ENCODE assay signal across 30 mouse cellular contexts in the genomic region with DNA sequence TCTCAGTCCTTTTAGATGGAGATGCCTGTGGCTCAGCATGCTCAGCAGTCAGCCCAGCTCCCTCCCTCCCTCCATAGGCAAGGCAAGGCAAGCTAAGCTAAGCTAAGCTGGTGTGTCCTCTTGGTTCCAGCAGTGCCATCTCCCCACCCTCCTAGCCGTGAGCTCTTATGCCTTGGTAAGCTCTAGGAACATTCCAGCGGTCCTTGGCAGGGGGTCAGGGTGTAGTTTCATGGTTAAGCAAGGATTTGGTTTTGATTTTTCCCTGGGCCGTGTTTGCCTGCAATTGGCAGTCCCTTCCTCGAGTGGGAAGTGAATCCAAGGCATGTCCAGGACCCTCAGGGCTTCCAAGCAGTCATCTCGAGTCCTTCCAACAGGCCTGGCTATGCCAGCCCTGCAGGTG. TPM values are rescaled to one million over a fixed set of nuclear protein-coding genes. Genes with fewer than 3 reads are reported as not detected.
DNase-seq lines count a peak whose midpoint lies in the region; ATAC-seq and TF ChIP-seq lines count a peak whose summit lies in the region.
"Had no signal": no experiment of that assay in that cellular context is flagged by ENCODE, and none has a peak within 500 bp of the region (broad histone marks: within the 10 kb centered on the region; RNA-seq: fewer than 3 reads in every experiment).

No protein-coding gene starts in this region.

- peaks cover 26% of the 10 kb centered on the region for H3K4me1 ChIP-seq in embryonic facial prominence, embryonic 15.5 days
- peaks cover 21% of the 10 kb centered on the region for H3K4me1 ChIP-seq in limb, embryonic 10.5 days
- peaks cover 15% of the 10 kb centered on the region for H3K4me1 ChIP-seq in limb, embryonic 15.5 days
- peaks cover 1% of the 10 kb centered on the region; the same call in 1 of the 2 replicates for H3K4me1 ChIP-seq in forebrain, embryonic 16.5 days (replicated peaks; ENCODE audit: control insufficient read depth, insufficient read depth, low read length)
- H3K4me1 ChIP-seq: heart, embryonic 12.5 days; heart, embryonic 15.5 days; hindbrain, embryonic 13.5 days; intestine, embryonic 15.5 days had no signal

- H3K27me3 ChIP-seq in embryonic facial prominence, embryonic 15.5 days = no peaks in the 10 kb centered on the region
- no peaks in the 10 kb centered on the region for H3K27me3 ChIP-seq in limb, embryonic 10.5 days (ENCODE audit: low read depth, poor library complexity, severe bottlenecking)
- H3K27me3 ChIP-seq in limb, embryonic 15.5 days = no peaks in the 10 kb centered on the region
- H3K27me3 ChIP-seq in forebrain, embryonic 16.5 days (replicated peaks; ENCODE audit: control insufficient read depth, insufficient read depth, low read length) = no peaks in the 10 kb centered on the region
- H3K27me3 ChIP-seq: CH12.LX; heart, embryonic 12.5 days; heart, embryonic 15.5 days; hindbrain, embryonic 13.5 days; intestine, embryonic 15.5 days had no signal

- no peak overlapping the region for H3K4me2 ChIP-seq in embryonic facial prominence, embryonic 15.5 days (replicated peaks)
- no peak overlapping the region for H3K4me2 ChIP-seq in limb, embryonic 15.5 days
- no peak overlapping the region for H3K4me2 ChIP-seq in forebrain, embryonic 16.5 days (ENCODE audit: low read length)
- H3K4me2 ChIP-seq: heart, embryonic 12.5 days; heart, embryonic 15.5 days; hindbrain, embryonic 13.5 days; intestine, embryonic 15.5 days had no signal

- intact Hi-C loops in gastrocnemius, adult 2 months (cut with DNase I) = no loop called here

- TF ChIP-seq CTCF in gastrocnemius, adult 2 months (IDR thresholded peaks at IDR 0.05) = no peak

- H3K9ac ChIP-seq in embryonic facial prominence, embryonic 15.5 days = no peak overlapping the region
- no peak overlapping the region for H3K9ac ChIP-seq in limb, embryonic 15.5 days
- no peak overlapping the region for H3K9ac ChIP-seq in forebrain, embryonic 16.5 days (replicated peaks; ENCODE audit: low read depth, low read length)
- H3K9ac ChIP-seq: heart, embryonic 12.5 days; heart, embryonic 15.5 days; hindbrain, embryonic 13.5 days; intestine, embryonic 15.5 days had no signal

- DNase-seq in gastrocnemius, adult 2 months = no peak
- DNase-seq in gastrocnemius, adult 18-20 months (ENCODE audit: low spot score) = no peak
- no peak for DNase-seq in limb, embryonic 10.5 days (ENCODE audit: low spot score)
- DNase-seq in right cerebral cortex, postnatal 25 days = no peak
- DNase-seq in layer of hippocampus, adult 9-11 months = no peak
- DNase-seq: adrenal gland, postnatal 10 days; adrenal gland, postnatal 36 days; B cell, adult 2 months; cerebellum, adult 18-20 months; cerebellum, adult 9-10 months; cerebellum, postnatal 14 days; gastrocnemius, postnatal 25 days; heart, adult 18-20 months; heart, postnatal 10 days; heart, postnatal 36 days; kidney, adult 11 months had no signal

- WGBS in embryonic facial prominence, embryonic 15.5 days = 47% methylated on average over 5 of the region's 5 CpGs
- WGBS in limb, embryonic 10.5 days = 71% methylated on average over 5 of the region's 5 CpGs
- 46% methylated on average over 5 of the region's 5 CpGs for WGBS in limb, embryonic 15.5 days
- 81% methylated on average over 5 of the region's 5 CpGs for WGBS in forebrain, embryonic 16.5 days

- no peaks in the 10 kb centered on the region for H3K9me3 ChIP-seq in embryonic facial prominence, embryonic 15.5 days (replicated peaks)
- no peaks in the 10 kb centered on the region for H3K9me3 ChIP-seq in limb, embryonic 10.5 days (replicated peaks)
- H3K9me3 ChIP-seq in limb, embryonic 15.5 days = no peaks in the 10 kb centered on the region
- no peaks in the 10 kb centered on the region for H3K9me3 ChIP-seq in forebrain, embryonic 16.5 days (ENCODE audit: control insufficient read depth, low read length)
- H3K9me3 ChIP-seq: heart, embryonic 12.5 days; heart, embryonic 15.5 days; hindbrain, embryonic 10.5 days; hindbrain, embryonic 13.5 days; intestine, embryonic 15.5 days had no signal

- ATAC-seq in embryonic facial prominence, embryonic 15.5 days (ENCODE audit: insufficient number of reproducible peaks, low FRiP score, low TSS enrichment, low read depth) = peak; percentile 47; the same call in 1 of the 2 replicates
- ATAC-seq in limb, embryonic 15.5 days (ENCODE audit: insufficient number of reproducible peaks, low FRiP score, low TSS enrichment, low read depth) = no peak
- ATAC-seq in forebrain, embryonic 16.5 days = no peak
- ATAC-seq: activated CD4-positive, CD25-positive, alpha-beta regulatory T cell, adult 4 months; forebrain, embryonic 14.5 days; hindbrain, embryonic 16.5 days; intestine, embryonic 15.5 days had no signal

- no peak overlapping the region for H3K4me3 ChIP-seq in gastrocnemius, adult 2 months
- no peak overlapping the region for H3K4me3 ChIP-seq in embryonic facial prominence, embryonic 15.5 days (replicated peaks)
- no peak overlapping the region for H3K4me3 ChIP-seq in limb, embryonic 10.5 days
- no peak overlapping the region for H3K4me3 ChIP-seq in limb, embryonic 15.5 days
- no peak overlapping the region for H3K4me3 ChIP-seq in forebrain, embryonic 16.5 days (replicated peaks; ENCODE audit: low read length)
- H3K4me3 ChIP-seq: erythroblast, embryonic 14.5 days; heart, embryonic 12.5 days; heart, embryonic 15.5 days; hindbrain, embryonic 10.5 days; hindbrain, embryonic 13.5 days; intestine, embryonic 15.5 days had no signal

- H3K27ac ChIP-seq in gastrocnemius, adult 2 months = 0 out of 2 replicates have a peak overlapping the region, but pooled peaks have one; percentile 31
- H3K27ac ChIP-seq in embryonic facial prominence, embryonic 15.5 days (replicated peaks) = peak overlapping the region; percentile 78
- peak overlapping the region; percentile 25 for H3K27ac ChIP-seq in limb, embryonic 10.5 days
- peak overlapping the region; percentile 4; the same call in 1 of the 2 replicates for H3K27ac ChIP-seq in limb, embryonic 15.5 days
- H3K27ac ChIP-seq in forebrain, embryonic 16.5 days (ENCODE audit: low read length) = no peak overlapping the region
- H3K27ac ChIP-seq: heart, embryonic 15.5 days; hindbrain, embryonic 13.5 days; intestine, embryonic 15.5 days had no signal

- peaks cover 66% of the 10 kb centered on the region for H3K36me3 ChIP-seq in embryonic facial prominence, embryonic 15.5 days
- H3K36me3 ChIP-seq in limb, embryonic 10.5 days = peaks cover 96% of the 10 kb centered on the region
- H3K36me3 ChIP-seq in limb, embryonic 15.5 days = peaks cover 89% of the 10 kb centered on the region
- H3K36me3 ChIP-seq in forebrain, embryonic 16.5 days (ENCODE audit: control insufficient read depth, insufficient read depth) = peaks cover 19% of the 10 kb centered on the region

RNA-seq across cellular contexts. Expression of gene Mn1, which starts 33.8 kb away (rescaled TPM):
- 10 to 100 TPM; 43.9 to 85.9 TPM for total RNA-seq in gastrocnemius, adult 2 months (2021)
- total RNA-seq in gastrocnemius, adult 18-20 months (2021) = 10 to 100 TPM; 34.5 to 75.8 TPM
- polyA plus RNA-seq in embryonic facial prominence, embryonic 15.5 days (2015; fragmentation: Nextera tagmentation; extraction: Ambion mirVana) = 34.1 and 39.3 TPM in 2 replicates
- polyA plus RNA-seq in limb, embryonic 10.5 days (2016; fragmentation: Nextera tagmentation; extraction: Ambion mirVana) = 7.4 and 13.1 TPM in 2 replicates
- polyA plus RNA-seq in limb, embryonic 15.5 days (2015; fragmentation: Nextera tagmentation; extraction: Ambion mirVana) = 14.7 and 16.9 TPM in 2 replicates
- polyA plus RNA-seq in forebrain, embryonic 16.5 days (2015; fragmentation: Nextera tagmentation; extraction: Ambion mirVana) = 99.6 and 106 TPM in 2 replicates
- total RNA-seq: CH12.LX, MEL had no signal
- polyA plus RNA-seq: activated CD4-positive, CD25-positive, alpha-beta regulatory T cell, adult 4 months had no signal

RNA-seq across cellular contexts. Expression of gene Pitpnb, which starts 52.8 kb away (rescaled TPM):
- 10 to 100 TPM; 20.7 to 25.8 TPM for total RNA-seq in gastrocnemius, adult 2 months (2021)
- total RNA-seq in gastrocnemius, adult 18-20 months (2021) = 10 to 100 TPM; 21.1 to 22.0 TPM
- polyA plus RNA-seq in embryonic facial prominence, embryonic 15.5 days (2015; fragmentation: Nextera tagmentation; extraction: Ambion mirVana) = 101 and 104 TPM in 2 replicates
- 136 and 137 TPM in 2 replicates for polyA plus RNA-seq in limb, embryonic 10.5 days (2016; fragmentation: Nextera tagmentation; extraction: Ambion mirVana)
- polyA plus RNA-seq in limb, embryonic 15.5 days (2015; fragmentation: Nextera tagmentation; extraction: Ambion mirVana) = 104 and 106 TPM in 2 replicates
- polyA plus RNA-seq in forebrain, embryonic 16.5 days (2015; fragmentation: Nextera tagmentation; extraction: Ambion mirVana) = 107 and 112 TPM in 2 replicates
